8 mouse cellular contexts compared by ENCODE assay signal in the genomic region with DNA sequence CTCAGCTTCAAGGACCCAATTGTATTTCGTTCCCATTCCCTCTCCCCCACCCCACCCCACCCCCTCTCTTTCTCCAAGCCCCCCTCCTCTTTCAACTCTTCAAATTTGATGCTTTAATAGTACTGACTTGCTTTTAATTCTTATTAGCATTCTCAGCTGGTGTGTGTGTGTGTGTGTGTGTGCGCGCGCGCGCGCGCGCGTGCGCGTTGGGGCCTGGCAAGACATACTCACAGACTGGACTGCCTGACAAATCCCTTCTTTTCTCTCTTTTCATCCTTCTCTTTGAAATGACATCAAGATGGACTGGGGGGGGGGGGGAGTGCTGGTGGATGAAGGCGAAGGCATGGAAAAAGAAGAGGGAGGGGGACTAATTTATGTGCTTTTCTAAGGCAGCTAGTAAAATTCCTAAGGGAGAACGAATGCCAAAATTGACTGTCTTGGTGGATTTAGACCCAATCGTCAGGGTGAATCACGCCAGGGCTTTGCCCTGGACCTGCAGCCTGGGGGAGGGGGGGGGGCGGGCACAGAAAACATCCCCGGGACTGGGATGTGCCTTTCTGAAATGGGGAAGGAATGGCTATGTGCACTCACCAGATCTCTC. TPM values are rescaled to one million over a fixed set of nuclear protein-coding genes. Genes with fewer than 3 reads are reported as not detected.
DNase-seq lines count a peak whose midpoint lies in the region; ATAC-seq and TF ChIP-seq lines count a peak whose summit lies in the region.

No protein-coding gene starts in this region.

- H3K4me2 ChIP-seq in heart, postnatal 0 days (ENCODE audit: low read depth, low read length) = peak overlapping the region; percentile 75
- H3K4me2 ChIP-seq in liver, embryonic 15.5 days = peak overlapping the region; percentile 84
- H3K4me2 ChIP-seq in stomach, embryonic 14.5 days (replicated peaks; ENCODE audit: low read depth, low read length) = peak overlapping the region; percentile 75

- ATAC-seq in heart, postnatal 0 days (ENCODE audit: insufficient read depth, low read depth) = no peak
- no peak for ATAC-seq in liver, embryonic 15.5 days (ENCODE audit: insufficient read depth)
- no peak for ATAC-seq in stomach, embryonic 14.5 days (ENCODE audit: insufficient number of reproducible peaks, insufficient read depth, low FRiP score, low read depth)

- WGBS in heart, postnatal 0 days = 4% methylated on average over 18 of the region's 18 CpGs
- WGBS in liver, embryonic 15.5 days (ENCODE audit: insufficient replicate concordance) = 6% methylated on average over 18 of the region's 18 CpGs
- 3% methylated on average over 17 of the region's 18 CpGs for WGBS in stomach, embryonic 14.5 days

- no peak for DNase-seq in layer of hippocampus, adult 2 months (ENCODE audit: low spot score in 2 of 2)
- no peak for DNase-seq in layer of hippocampus, adult 18-20 months (ENCODE audit: low spot score in 2 of 2)
- DNase-seq in brain, adult 2 months (ENCODE audit: low read depth, low spot score) = peak; percentile 74
- peak; percentile 30 for DNase-seq in heart, postnatal 0 days (ENCODE audit: low spot score)
- no peak for DNase-seq in right cerebral cortex, adult 2 months (ENCODE audit: low spot score in 2 of 2)
- no peak for DNase-seq in testis, postnatal 10 days (ENCODE audit: low spot score)

- TF ChIP-seq CTCF in layer of hippocampus, adult 2 months (conservative IDR thresholded peaks at IDR 0.05) = no peak
- no peak for TF ChIP-seq CTCF in heart, postnatal 0 days (IDR thresholded peaks at IDR 0.05; ENCODE audit: low read depth)

- H3K36me3 ChIP-seq in heart, postnatal 0 days (replicated peaks; ENCODE audit: control insufficient read depth, insufficient read depth, low read length) = no peaks in the 10 kb centered on the region
- H3K36me3 ChIP-seq in liver, embryonic 15.5 days (replicated peaks) = no peaks in the 10 kb centered on the region
- no peaks in the 10 kb centered on the region for H3K36me3 ChIP-seq in stomach, embryonic 14.5 days (ENCODE audit: control insufficient read depth, insufficient read depth, low read length)

- no peaks in the 10 kb centered on the region for H3K27me3 ChIP-seq in heart, postnatal 0 days (ENCODE audit: control insufficient read depth, insufficient read depth, low read length)
- peaks cover 44% of the 10 kb centered on the region for H3K27me3 ChIP-seq in liver, embryonic 15.5 days
- no peaks in the 10 kb centered on the region for H3K27me3 ChIP-seq in stomach, embryonic 14.5 days (ENCODE audit: control insufficient read depth, insufficient read depth, low read length)

- peak overlapping the region; percentile 55 for H3K4me3 ChIP-seq in layer of hippocampus, adult 2 months
- H3K4me3 ChIP-seq in heart, postnatal 0 days (ENCODE audit: low read depth, low read length) = peak overlapping the region; percentile 53
- H3K4me3 ChIP-seq in liver, embryonic 15.5 days (replicated peaks) = peak overlapping the region; percentile 57
- H3K4me3 ChIP-seq in stomach, embryonic 14.5 days (ENCODE audit: low read depth, low read length) = 0 out of 2 replicates have a peak overlapping the region, but pooled peaks have one; percentile 32

- H3K9me3 ChIP-seq in heart, postnatal 0 days (replicated peaks; ENCODE audit: control insufficient read depth, low read length) = no peaks in the 10 kb centered on the region
- H3K9me3 ChIP-seq in liver, embryonic 15.5 days (replicated peaks) = no peaks in the 10 kb centered on the region
- no peaks in the 10 kb centered on the region for H3K9me3 ChIP-seq in stomach, embryonic 14.5 days (ENCODE audit: control insufficient read depth, low read depth, low read length)

- no peak for TF ChIP-seq EP300 in heart, postnatal 0 days (IDR thresholded peaks at IDR 0.05; ENCODE audit: low read depth)

- peaks cover 77% of the 10 kb centered on the region for H3K4me1 ChIP-seq in heart, postnatal 0 days (ENCODE audit: control insufficient read depth, insufficient read depth)
- H3K4me1 ChIP-seq in liver, embryonic 15.5 days (replicated peaks) = peaks cover 90% of the 10 kb centered on the region
- peaks cover 80% of the 10 kb centered on the region for H3K4me1 ChIP-seq in stomach, embryonic 14.5 days (ENCODE audit: control insufficient read depth, insufficient read depth, low read length)

- peak overlapping the region; percentile 99 for H3K27ac ChIP-seq in layer of hippocampus, adult 2 months
- H3K27ac ChIP-seq in heart, postnatal 0 days (ENCODE audit: low read depth) = peak overlapping the region; percentile 100
- H3K27ac ChIP-seq in liver, embryonic 15.5 days (replicated peaks) = peak overlapping the region; percentile 89
- H3K27ac ChIP-seq in stomach, embryonic 14.5 days (ENCODE audit: low read length) = peak overlapping the region; percentile 100

- peak overlapping the region; percentile 65; the same call in 1 of the 2 replicates for H3K9ac ChIP-seq in heart, postnatal 0 days (replicated peaks; ENCODE audit: low read depth, low read length)
- no peak overlapping the region; the same call in 1 of the 2 replicates for H3K9ac ChIP-seq in liver, embryonic 15.5 days
- H3K9ac ChIP-seq in stomach, embryonic 14.5 days (replicated peaks; ENCODE audit: low read depth, low read length) = no peak overlapping the region

RNA-seq across cellular contexts. Expression of a gene that starts 8.2 kb away (rescaled TPM):
- total RNA-seq in layer of hippocampus, adult 2 months (2021) = 10 to 100 TPM; 69.8 to 70.2 TPM
- total RNA-seq in layer of hippocampus, adult 18-20 months (2021) = 10 to 100 TPM; 76.4 to 76.9 TPM
- total RNA-seq in heart, postnatal 0 days (2014; rRNA removed; ENCODE audit: low replicate concordance) = 74.0 and 88.5 TPM in 2 replicates
- 26.4 and 30.0 TPM in 2 replicates for polyA plus RNA-seq in heart, postnatal 0 days (2015; fragmentation: Nextera tagmentation; extraction: Ambion mirVana)
- 2.8 and 3.1 TPM in 2 replicates for polyA plus RNA-seq in liver, embryonic 15.5 days (2015; fragmentation: Nextera tagmentation; extraction: Ambion mirVana)
- polyA plus RNA-seq in stomach, embryonic 14.5 days (2014; fragmentation: Nextera tagmentation; extraction: Ambion mirVana) = 18.2 and 21.6 TPM in 2 replicates

RNA-seq across cellular contexts. Expression of a gene that starts 54.0 kb away (rescaled TPM):
- 10 to 100 TPM; 73.4 to 83.6 TPM for total RNA-seq in layer of hippocampus, adult 2 months (2021)
- 10 to 100 TPM; 72.9 to 75.1 TPM for total RNA-seq in layer of hippocampus, adult 18-20 months (2021)
- 26.2 and 41.6 TPM in 2 replicates for total RNA-seq in heart, postnatal 0 days (2014; rRNA removed; ENCODE audit: low replicate concordance)
- polyA plus RNA-seq in heart, postnatal 0 days (2015; fragmentation: Nextera tagmentation; extraction: Ambion mirVana) = 18.7 and 20.9 TPM in 2 replicates
- 7.8 and 8.2 TPM in 2 replicates for polyA plus RNA-seq in liver, embryonic 15.5 days (2015; fragmentation: Nextera tagmentation; extraction: Ambion mirVana)
- polyA plus RNA-seq in stomach, embryonic 14.5 days (2014; fragmentation: Nextera tagmentation; extraction: Ambion mirVana) = 20.9 and 22.3 TPM in 2 replicates

Comparison
In these comparisons a context has a peak if more than half of its experiments do, and no peak if none do; other contexts are left out.
1. DNase-seq: peak in brain, adult 2 months (single experiment) and heart, postnatal 0 days (single experiment); none in layer of hippocampus, adult 2 months (0 of 2), layer of hippocampus, adult 18-20 months (0 of 2), right cerebral cortex, adult 2 months (0 of 2) and testis, postnatal 10 days (single experiment).
2. Peak in every context shown above with its lines, with median percentiles within 50 percentile points of each other: H3K27ac ChIP-seq, H3K4me3 ChIP-seq and H3K4me2 ChIP-seq.